Mouse (Mus musculus) spleen, postnatal 10 days (tissue): ENCODE measurements at regions not wholly inside any gene's neighbourhood (a gene's known extent, or its start where the extent isn't known, plus 50 kb on each side); places are given as distances from the start of the nearest gene placed in this dataset.

Experiments
- DNase-seq, 2 experiments: peaks; one replicate each; pipeline ENCODE4 v3.0.0; 2021 to 2022; ENCODE audit warnings: low spot score in 2 of 2

DNA sequence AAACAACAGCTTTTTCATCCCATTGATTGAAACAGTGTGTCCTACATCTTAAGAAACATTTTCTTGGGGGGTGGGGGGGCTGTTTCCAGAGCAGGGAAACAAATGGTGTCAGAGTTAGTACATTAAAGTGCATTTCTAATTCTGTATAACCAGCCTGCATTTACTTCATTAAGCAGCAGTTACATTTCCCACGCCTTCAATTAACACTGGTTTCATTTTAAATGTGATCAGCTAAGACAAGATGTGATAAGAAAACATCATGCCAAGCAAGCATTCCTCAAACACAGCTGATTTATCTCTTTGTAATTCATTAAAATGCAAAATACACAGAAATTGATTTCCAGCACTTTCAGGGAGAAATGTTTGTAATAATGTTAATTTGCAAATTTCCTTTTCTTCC lies 122.0 kb downstream of the Olfr1505 start:
- DNase-seq: no peak

DNA sequence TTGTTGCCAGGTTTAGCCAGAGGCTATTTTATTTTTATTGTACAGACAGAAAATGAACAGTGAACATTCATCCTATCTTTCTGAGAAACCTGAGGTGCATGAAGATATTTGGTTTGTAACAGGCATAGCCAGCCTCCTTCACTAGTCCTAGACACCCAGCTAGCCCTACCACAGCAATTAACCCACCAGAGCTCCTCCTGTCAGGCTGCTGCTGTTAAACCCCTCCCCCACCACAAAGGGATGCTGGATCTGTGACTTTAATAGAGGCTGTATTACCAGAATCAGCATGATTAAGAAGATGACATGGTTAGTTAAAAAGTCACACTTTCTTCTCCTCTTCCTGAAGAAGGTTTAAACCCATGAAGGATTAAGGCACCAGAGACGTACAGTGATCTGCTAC lies 122.5 kb downstream of the Olfr1505 start:
- no peak for DNase-seq

DNA sequence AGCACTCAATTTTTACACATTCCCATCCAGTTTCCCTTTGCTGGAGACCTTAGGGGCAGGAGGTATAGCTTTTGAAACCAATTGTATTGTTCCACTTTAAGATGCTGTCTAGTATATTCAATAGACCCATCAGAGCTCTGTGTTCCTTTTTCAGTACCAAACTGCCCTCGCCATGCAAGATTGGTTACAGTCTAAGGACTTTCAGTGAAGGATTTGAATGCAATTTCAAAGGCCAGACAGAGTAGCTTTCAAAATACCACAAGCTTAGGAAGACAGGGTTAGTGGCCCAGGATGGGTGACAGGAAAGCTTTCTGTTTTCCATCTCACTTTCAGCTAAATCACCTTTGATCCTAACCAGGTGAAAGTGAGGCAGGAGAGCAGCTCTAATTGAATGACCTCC lies 123.4 kb downstream of the Olfr1505 start:
- no peak for DNase-seq

DNA sequence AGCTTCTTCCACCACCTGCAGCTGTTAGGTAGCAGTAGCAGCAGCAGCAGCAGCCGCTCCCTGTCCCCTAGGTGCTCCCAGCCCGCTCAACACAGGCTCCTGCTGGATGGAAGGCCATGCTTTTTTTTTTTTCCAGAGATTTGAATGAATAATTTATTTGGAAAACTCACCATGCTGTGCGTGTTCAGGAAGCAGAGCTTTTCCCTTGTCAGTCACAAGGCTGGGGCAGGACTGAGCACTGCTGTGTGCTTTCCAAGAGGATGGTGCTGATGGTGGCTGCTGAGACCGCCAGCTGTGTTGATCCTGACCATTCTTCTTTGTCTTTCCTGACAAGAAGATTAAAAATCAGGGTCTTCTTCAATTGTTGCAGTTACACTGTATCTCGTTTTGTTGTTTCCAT lies 129.4 kb downstream of the Olfr1505 start:
- DNase-seq: no peak

DNA sequence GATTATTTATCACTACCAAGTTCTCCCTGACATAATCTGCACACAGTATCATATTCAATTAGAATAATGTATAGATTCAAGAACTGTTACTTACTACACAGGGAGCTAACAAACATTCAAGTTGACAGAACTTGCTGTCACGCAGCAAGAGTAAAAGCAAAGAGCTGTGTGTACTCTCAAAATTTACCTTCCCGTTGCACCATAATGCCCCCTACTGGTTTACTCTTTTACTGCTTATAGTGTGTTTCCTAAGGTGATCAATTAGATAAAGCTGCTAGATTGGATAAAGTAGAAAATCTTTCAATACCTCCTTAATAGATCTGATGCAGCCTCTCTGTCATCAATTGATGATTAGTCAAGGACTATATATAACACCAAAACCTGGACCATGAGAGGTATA lies 132.1 kb downstream of the Olfr1505 start:
- DNase-seq: no peak

DNA sequence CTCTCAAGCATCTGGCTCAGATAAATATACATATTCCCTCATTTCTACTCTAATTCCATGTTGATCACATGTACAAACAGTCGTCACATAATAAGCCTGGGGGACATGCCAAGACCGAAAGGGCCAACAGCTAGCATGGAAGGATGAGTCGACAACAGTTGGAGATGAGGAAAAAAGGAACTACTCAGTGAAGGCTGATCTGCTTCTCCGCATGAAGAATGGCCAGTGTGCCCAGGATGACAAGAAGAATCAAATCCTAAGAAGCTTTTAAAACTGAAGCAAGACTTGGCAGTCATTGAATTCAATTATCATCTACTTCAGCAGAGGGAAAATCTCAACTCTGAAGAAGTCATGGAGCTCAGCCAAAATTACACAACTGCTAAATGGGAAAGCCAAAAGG lies 138.7 kb downstream of the Olfr1505 start:
- no peak for DNase-seq

DNA sequence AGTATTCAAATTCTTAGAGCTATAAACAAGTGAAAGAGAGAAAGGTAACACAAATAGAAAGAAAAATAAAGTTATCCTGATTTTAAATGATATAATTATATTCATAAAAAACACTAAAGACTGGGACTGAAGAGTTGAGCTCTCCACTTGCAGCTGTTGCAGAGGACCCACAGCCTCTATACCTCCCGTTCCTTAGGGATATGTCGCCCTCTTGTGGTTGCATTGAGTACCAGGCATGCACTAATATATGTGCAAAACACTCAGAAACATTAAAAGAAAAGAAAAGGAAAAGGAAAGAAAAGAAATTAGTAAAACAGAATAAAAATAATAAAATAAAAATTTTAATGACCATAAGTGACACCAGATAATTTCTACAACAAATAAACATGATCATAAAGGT lies 167.2 kb downstream of the Olfr1505 start:
- DNase-seq: peak in 1 of 2 experiments; percentile 57

DNA sequence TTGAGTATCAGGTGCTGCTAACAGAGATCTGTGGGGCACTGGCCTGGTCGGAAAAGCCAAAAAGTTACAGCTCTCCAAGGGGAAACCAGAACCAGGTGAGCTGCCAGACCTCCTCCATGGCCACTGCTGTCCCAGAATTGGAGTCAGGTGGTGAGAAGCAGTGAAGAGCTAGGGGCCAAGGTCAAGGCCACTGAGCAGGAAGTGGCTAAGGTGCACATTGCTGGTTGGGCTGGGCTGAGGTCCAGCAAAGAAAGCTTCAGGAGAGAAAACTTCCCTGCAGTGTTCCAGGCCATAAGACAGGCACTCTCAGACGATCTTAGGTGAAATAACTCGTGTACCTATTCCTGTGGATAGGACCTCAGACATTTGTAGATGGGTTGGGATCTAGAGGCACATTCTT lies 171.4 kb downstream of the Olfr1505 start:
- no peak for DNase-seq

DNA sequence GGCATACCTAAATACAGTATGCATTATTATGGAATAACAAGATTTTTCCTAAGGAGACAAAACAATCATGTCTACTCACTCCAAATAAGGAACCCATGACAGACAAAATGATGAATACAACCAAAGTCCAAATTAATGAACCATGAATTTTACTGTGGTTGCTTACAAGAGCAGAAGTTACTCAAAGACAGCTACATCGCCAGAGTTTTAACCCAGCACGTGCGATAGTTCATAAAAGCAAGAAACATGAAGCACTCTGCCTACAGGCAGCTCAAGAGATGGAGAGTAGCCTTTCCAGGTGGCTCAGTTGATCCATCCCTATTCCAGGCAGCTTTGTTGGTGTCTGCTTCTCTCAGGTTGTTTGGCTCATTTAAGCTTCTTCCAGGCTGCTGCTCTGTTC lies 176.8 kb downstream of the Olfr1505 start:
- no peak for DNase-seq

DNA sequence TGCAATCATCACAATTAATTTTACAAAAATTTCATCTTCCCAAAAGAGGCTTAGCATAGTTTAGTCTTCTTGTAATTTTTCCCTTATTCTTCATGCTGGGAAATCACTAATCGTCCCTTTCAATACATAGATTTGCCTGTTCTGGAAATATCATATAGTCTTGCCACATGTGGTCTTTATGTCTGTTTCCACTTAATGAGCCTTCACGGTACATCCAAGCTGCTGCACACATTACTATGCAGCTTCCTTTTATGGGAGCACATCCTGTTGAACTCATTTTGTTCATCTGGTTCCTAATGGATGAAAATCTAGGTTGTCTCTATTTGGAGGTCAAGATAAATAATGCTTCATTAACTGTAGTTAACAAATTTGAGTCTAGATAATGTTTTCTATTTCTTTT lies 180.9 kb downstream of the Olfr1505 start:
- DNase-seq: no peak

DNA sequence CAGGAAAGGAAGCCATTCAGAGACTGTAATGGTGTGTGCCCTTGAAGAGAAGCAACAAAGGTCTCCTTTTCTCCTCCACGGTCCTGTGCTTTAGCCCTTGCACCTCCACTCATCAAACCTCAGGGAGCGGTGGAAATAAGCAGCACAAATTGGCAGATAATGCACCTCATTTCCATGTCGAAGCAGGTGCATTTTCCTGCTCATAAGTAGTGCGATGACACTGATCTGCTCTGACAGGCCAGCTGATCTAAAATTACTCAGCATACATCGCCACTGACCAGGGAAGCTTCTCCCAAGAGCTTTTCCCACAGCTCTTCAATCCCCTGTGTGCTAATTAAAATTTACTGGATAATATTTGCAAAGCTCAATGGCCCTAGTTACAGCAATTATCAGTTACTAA lies 182.9 kb downstream of the Olfr1505 start:
- DNase-seq: no peak

DNA sequence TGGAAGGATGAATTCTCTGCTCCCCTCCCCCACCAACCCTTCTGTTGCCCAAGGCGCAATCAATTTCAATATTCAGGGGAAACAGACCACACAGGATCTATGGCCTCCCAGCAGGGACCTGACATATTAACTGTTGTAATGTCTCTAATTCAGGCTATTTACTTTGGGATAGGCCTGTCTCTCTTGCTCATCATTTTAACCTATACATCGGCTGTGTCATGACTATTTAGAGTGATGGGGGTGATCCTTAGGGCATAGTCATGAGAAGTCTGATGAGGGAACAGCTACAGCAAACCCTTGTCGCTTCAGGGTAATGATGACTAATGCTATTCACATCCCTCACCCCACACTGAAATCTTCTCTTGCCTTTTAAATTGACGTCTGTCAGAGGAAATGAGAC lies 195.8 kb downstream of the Olfr1505 start:
- no peak for DNase-seq

DNA sequence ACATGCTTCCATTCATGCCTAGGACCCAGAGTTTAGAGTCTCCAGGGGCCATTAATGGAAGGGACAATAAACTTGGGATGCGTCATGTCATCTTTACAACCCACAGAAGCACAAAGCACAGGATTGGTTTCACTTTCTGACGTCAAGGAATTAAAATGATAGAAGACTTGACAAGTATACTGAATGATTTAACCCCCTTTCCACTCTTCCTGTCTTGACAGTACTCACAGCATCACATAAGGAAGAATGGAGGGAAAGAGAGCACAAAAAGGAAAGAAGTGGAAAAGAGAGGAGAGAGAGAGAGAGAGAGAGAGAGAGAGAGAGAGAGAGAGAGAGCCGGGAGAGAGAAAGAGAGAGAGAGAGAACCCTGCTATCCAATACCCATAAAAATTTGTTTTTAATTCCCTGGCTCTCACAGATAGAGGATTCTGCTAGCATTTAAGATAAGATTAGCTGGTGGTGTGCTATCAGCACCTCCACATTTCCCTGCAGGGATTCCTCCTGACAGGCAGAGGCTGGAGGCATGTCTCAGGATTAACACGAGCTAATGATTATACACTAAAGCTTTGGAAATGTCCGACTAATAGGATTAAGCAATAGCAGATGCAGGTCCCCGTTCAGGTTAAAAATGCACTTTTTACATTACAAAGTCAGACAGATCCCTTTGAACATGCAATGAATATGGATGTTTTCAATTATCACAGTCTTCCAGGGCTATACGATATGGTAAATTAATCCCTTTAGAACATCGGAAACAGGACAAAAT lies 210.2 kb downstream of the Olfr1505 start:
- no peak for DNase-seq

DNA sequence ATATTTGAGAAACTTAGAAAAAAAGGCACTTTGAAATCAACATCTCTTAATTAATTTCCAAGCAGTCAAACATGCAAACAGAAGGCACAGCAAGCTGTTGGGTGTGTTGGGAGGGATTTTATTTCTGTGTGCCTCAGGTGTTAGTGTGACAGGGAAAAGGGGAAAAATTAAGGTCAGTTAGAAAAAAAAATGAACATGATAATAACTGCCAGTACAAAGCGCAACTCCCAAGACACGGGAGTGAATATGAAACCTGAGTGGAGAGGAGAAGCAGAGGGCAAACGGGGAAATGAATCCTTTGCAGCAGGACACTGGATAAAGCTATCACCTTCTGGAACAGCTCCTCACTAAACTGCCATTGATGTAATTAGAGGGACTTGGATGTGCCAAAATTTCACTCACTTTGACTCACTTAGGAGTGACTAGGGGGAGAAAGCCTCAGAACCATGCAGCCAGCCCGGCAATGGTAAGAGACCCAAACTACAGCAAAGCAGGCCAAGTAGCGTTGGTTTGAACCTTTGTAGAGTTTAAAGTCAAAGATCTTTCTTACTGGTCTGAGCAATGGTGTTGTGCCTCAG lies 211.0 kb downstream of the Olfr1505 start:
- DNase-seq: no peak

DNA sequence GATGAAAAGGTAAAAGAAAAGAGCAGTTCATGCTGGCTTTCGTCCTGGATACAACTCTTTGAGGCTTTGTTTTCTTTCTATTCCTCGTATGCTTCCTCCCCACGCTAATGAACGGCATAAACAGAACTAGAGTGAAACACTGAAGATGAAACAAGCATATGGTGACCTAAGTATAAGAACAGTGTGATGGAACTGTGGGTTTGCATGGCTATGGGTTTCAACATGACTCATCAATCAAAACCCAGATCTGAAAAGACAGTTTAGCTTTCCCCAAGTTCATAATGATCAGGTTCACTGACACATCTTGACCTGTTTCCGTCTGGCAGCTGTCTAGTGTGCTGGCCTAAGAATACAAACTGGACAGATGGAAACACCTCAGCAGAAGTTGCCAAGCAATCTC lies 211.7 kb downstream of the Olfr1505 start:
- no peak for DNase-seq

DNA sequence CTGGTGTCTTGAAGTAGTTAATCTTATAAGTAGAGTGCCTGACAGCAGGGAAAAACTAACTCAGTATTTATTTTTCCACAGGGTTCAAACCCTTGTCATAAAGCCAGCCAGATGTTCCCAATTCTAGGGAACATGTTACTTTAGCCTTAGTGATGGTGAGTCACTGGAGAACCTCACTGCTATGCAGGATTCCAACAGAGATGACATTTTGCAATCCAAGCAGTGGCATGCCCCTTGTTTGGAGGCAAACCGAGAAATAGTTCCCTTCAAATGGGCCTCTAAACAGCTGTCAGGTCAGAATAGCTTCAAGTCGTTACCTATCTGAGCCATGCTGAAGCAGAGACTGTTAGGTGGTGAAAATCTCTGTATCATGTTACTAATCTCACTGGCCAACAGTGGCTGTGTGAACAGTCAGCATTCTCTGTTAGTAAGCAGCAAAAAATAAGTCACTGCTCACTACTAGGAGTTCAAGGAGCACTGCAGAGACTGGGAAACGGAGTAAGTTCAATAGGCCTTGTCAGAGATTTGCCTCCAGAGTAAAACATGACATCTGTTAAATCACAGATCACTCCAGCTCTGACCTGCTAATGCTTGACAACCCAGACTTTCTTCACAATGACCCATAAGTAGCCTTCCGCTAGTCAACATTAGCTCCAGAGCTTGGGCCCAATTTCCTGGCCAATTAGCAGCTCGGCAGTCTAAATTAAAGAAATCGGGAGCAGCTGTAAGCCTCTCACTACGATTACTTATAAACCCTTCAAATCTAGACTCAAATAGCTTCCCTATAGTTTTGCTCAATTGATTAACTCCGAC lies 215.3 kb downstream of the Olfr1505 start:
- no peak for DNase-seq

DNA sequence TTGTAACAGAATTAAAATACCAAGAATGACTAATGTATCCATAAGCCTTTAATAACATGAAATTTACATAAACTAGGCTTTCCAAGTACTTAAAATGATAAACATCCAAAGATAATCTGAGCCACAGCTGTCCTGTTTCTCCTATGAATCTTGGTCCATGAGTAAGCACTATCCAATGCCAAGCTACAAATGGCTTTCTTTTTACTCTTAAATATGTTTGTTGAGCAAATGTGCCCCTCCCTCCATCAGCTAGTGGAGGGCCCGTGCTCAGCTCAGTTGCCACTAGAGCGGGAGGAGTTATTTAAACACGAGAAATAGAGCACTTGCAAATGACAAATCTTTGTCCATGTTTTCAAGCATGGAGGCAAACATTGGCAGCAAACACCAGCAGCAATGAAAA lies 247.9 kb downstream of the Olfr1505 start:
- DNase-seq: no peak

DNA sequence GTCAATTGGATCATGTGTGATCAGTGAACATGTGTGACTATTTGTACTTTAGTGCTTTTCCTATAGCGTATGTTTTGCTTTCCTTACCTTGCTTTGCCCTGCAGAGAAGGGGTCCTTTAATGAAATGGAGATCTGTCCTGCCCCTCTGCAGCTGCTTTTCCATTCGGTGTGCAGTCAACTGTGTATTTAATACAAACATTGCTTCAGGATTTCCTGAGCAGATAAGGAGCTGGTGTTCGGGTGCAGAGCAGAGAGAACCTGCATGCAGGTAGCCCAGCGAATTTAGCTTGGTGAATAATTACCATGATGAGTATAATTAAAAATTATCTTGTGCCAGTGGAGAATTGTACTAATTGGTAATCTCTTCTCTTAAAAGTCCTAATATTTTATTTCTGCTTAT lies 249.4 kb downstream of the Olfr1505 start:
- DNase-seq: no peak

DNA sequence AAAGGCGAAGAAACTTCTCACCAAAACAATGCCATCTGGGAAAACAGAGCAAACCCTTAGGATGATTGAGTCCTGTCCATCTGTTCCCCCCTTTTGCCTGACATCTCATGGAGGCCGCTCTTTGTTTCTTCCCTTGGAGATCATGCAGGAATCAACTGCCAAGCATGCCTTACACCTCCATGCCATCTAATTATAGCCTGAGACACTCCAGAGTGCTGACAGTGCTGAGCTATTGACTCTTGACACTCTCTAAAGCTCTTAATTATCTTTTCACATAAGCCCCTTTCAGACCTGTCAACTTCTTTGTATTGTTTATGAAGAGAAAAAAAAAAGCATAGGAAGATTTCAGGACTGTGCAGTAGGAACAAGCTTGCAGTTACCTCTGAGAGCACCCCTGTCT lies 252.4 kb downstream of the Olfr1505 start:
- no peak for DNase-seq

DNA sequence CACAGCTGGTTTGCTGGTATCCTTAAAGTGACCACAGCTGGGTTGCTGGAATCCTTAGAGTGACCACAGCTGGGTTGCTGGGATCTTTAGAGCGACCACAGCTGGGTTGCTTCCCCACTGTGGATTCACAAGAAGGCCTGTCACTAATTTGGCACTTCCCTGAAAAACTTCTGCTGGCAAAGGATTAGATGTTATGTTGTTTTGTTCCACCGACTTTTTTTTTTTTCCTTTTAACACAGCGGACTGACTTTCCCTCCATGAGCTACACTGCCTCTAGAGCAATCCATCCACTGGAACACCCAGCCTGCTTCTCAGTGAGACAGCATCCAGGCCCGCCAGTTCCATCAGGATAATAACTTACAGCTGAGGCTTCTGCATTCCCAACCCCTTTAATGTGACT lies 266.9 kb downstream of the Olfr1505 start:
- no peak for DNase-seq

DNA sequence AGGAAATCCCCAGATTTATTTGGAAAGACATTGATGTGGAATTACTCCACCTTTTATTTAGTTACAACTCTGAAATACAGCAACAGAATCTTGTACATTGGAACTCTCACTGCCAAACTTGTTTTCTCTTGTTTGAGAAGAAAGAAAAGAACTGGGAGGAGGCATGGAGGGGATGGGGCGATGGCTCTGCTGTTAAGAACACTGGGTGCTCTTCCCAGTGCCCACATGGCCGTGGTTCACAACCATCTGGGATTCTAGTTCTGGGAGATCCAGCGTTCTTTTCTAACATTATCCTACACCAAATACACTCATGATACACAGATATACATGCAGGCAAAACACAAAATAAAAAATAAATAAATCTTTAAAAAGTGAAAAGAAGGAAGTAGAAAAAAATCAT lies 267.6 kb downstream of the Olfr1505 start:
- no peak for DNase-seq

DNA sequence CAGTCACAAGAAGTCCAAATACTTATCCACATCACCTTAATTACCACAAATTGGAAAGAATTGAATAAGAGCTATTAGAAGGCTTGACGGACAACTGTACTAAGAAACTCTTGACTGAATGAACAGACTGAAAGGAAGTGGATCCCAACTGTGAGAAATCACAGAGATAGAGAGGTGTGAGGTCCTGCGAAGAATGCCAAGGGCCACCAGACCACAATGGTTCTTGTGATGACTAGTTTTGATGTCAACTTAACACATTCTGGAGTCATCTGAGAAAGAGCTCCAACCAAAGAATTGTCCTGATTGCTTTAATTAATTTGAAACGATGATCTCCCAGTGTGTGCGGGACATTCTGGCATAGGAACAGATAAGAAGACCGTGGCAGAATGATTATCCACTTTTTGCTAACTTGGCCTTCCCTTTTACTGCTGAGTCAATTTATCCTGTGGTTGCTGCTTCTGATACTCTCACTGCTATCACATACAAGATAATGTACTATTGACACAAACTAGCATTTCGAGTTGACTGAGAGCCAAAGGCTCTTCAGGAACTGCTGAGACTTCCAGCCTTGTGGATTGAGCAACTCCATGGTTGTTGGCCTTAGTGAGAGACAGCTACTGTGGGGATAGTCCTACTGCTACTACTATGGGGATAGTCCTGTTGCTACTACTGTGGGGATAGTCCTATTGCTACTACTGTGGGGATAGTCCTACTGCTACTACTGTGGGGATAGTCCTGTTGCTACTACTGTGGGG lies 268.5 kb downstream of the Olfr1505 start:
- DNase-seq: no peak
